Mouse (Mus musculus): ENCODE measurements around the gene Ctrc.

The Ctrc gene

GRCm38 (mm10) chr4:141867498-141867897 is 21.3 kb upstream of the Ctrc start:
- DNase-seq (ENCODE audit: low read depth, low spot score), result no peak

- DNase-seq (ENCODE audit: low read depth, low spot score), result no peak
Measured at GRCm38 (mm10) chr4:141866933-141867490, 20.9 kb upstream of the Ctrc start.

- DNase-seq (ENCODE audit: low read depth, low spot score), result no peak
Measured at GRCm38 (mm10) chr4:141865600-141865999, 19.4 kb upstream of the Ctrc start.

GRCm38 (mm10) chr4:141865006-141865405 is 18.8 kb upstream of the Ctrc start:
- DNase-seq (ENCODE audit: low read depth, low spot score), result no peak

- no peak for DNase-seq (ENCODE audit: low read depth, low spot score)
Measured at GRCm38 (mm10) chr4:141864506-141864905, 18.3 kb upstream of the Ctrc start.

GRCm38 (mm10) chr4:141863726-141864280 is 17.6 kb upstream of the Ctrc start:
- no peak for DNase-seq (ENCODE audit: low read depth, low spot score)

GRCm38 (mm10) chr4:141862867-141863266 is 16.7 kb upstream of the Ctrc start:
- DNase-seq (ENCODE audit: low read depth, low spot score), result no peak

- no peak for DNase-seq (ENCODE audit: low read depth, low spot score)
Measured at GRCm38 (mm10) chr4:141861591-141862295, 15.6 kb upstream of the Ctrc start.

GRCm38 (mm10) chr4:141860246-141860841 is 14.2 kb upstream of the Ctrc start:
- no peak for DNase-seq (ENCODE audit: low read depth, low spot score)

GRCm38 (mm10) chr4:141859351-141859750 is 13.2 kb upstream of the Ctrc start:
- DNase-seq (ENCODE audit: low read depth, low spot score), result no peak

- DNase-seq (ENCODE audit: low read depth, low spot score), result no peak
Measured at GRCm38 (mm10) chr4:141858501-141858900, 12.3 kb upstream of the Ctrc start.

GRCm38 (mm10) chr4:141857422-141857930 is 11.3 kb upstream of the Ctrc start:
- DNase-seq (ENCODE audit: low read depth, low spot score), result peak; percentile 54

- peak; percentile 71 for DNase-seq (ENCODE audit: low read depth, low spot score)
Measured at GRCm38 (mm10) chr4:141853437-141853836, 7.3 kb upstream of the Ctrc start.

GRCm38 (mm10) chr4:141834536-141835095 is 11.5 kb downstream of the Ctrc start:
- no peak for DNase-seq (ENCODE audit: low read depth, low spot score)

GRCm38 (mm10) chr4:141833911-141834310 is 12.2 kb downstream of the Ctrc start:
- no peak for DNase-seq (ENCODE audit: low read depth, low spot score)

GRCm38 (mm10) chr4:141831361-141831760 is 14.8 kb downstream of the Ctrc start:
- no peak for DNase-seq (ENCODE audit: low read depth, low spot score)

GRCm38 (mm10) chr4:141830381-141830780 is 15.8 kb downstream of the Ctrc start:
- DNase-seq (ENCODE audit: low read depth, low spot score), result no peak

- DNase-seq (ENCODE audit: low read depth, low spot score), result no peak
Measured at GRCm38 (mm10) chr4:141828177-141828576, 18.0 kb downstream of the Ctrc start.

- no peak for DNase-seq (ENCODE audit: low read depth, low spot score)
Measured at GRCm38 (mm10) chr4:141827401-141827800, 18.8 kb downstream of the Ctrc start.

GRCm38 (mm10) chr4:141826060-141826459 is 20.1 kb downstream of the Ctrc start, which contains the start of gene Cela2a:
Cela2a (minus strand) TSS chr4:141826160.
- no peak for DNase-seq (ENCODE audit: low read depth, low spot score)

GRCm38 (mm10) chr4:141822979-141823378 is 23.2 kb downstream of the Ctrc start:
- no peak for DNase-seq (ENCODE audit: low read depth, low spot score)

GRCm38 (mm10) chr4:141822089-141822488 is 24.1 kb downstream of the Ctrc start:
- no peak for DNase-seq (ENCODE audit: low read depth, low spot score)

Data from retina, postnatal 7 days (tissue).